Mouse (Mus musculus): ENCODE measurements around the gene Sectm1a.
"Not testable (repeated sequence)": the region's sequence is repeated elsewhere in the genome, so short reads cannot be mapped to it uniquely, and the experiment has no call there.

The Sectm1a gene

GRCm38 (mm10) chr11:121047826-121048399 is 33.1 kb downstream of the Sectm1a start:
- no peak for DNase-seq (ENCODE audit: low read depth, low spot score)

GRCm38 (mm10) chr11:121045286-121045685 is 35.7 kb downstream of the Sectm1a start:
- DNase-seq (ENCODE audit: low read depth, low spot score), result no peak

GRCm38 (mm10) chr11:121043025-121043424 is 38.0 kb downstream of the Sectm1a start:
- DNase-seq (ENCODE audit: low read depth, low spot score), result not testable (repeated sequence)

- no peak for DNase-seq (ENCODE audit: low read depth, low spot score)
These were observed 38.5 kb downstream of the Sectm1a start for GRCm38 (mm10) chr11:121042480-121042879.

- DNase-seq (ENCODE audit: low read depth, low spot score), result no peak
These were observed 39.4 kb downstream of the Sectm1a start for GRCm38 (mm10) chr11:121041636-121042035.

- peak; percentile 87 for DNase-seq (ENCODE audit: low read depth, low spot score)
These were observed 39.8 kb downstream of the Sectm1a start for GRCm38 (mm10) chr11:121041212-121041611.

- no peak for DNase-seq (ENCODE audit: low read depth, low spot score)
These were observed 41.7 kb downstream of the Sectm1a start, which contains the start of gene Cd7 for GRCm38 (mm10) chr11:121039302-121039701. Gene Cd7, minus strand, starts transcription at chr11:121039418.

- no peak for DNase-seq (ENCODE audit: low read depth, low spot score)
These were observed 42.4 kb downstream of the Sectm1a start for GRCm38 (mm10) chr11:121038366-121039240.

GRCm38 (mm10) chr11:121033118-121033517 is 47.9 kb downstream of the Sectm1a start:
- DNase-seq (ENCODE audit: low read depth, low spot score), result no peak

- DNase-seq (ENCODE audit: low read depth, low spot score), result no peak
These were observed 53.8 kb downstream of the Sectm1a start for GRCm38 (mm10) chr11:121027259-121027658.

GRCm38 (mm10) chr11:121024163-121024562 is 56.9 kb downstream of the Sectm1a start:
- no peak for DNase-seq (ENCODE audit: low read depth, low spot score)

- DNase-seq (ENCODE audit: low read depth, low spot score), result no peak
These were observed 61.5 kb downstream of the Sectm1a start for GRCm38 (mm10) chr11:121019501-121019900.

GRCm38 (mm10) chr11:121017703-121018102 is 63.3 kb downstream of the Sectm1a start:
- DNase-seq (ENCODE audit: low read depth, low spot score), result peak; percentile 43

All from skeletal muscle tissue, adult 2 months (tissue).